Mouse (Mus musculus): ENCODE data around the gene Gstcd.

The Gstcd gene

GRCm38 (mm10) chr3:132939006-132939405 is 152.8 kb downstream of the Gstcd start:
- peak; percentile 15 for DNase-seq

- DNase-seq: peak; percentile 61
Measured at GRCm38 (mm10) chr3:132934649-132935048, 157.2 kb downstream of the Gstcd start.
